Mouse (Mus musculus) C2C12 (cell line): Measurements from ENCODE around the gene Tns2.

ENCODE experiments used
- CEBPB ChIP-seq: IDR thresholded peaks from one replicate; pipeline ENCODE4 v1.6.1; 2011; ENCODE audit warnings: low read depth, mild to moderate bottlenecking, control low read depth, moderate library complexity
- CTCF ChIP-seq: IDR thresholded peaks from one replicate; pipeline ENCODE4 v1.5.1; 2011; ENCODE audit not compliant: control insufficient read depth, insufficient read depth, insufficient read length
- FOSL1 ChIP-seq: IDR thresholded peaks from one replicate; pipeline ENCODE4 v1.8.0; 2011; ENCODE audit warnings: mild to moderate bottlenecking, low read length; ENCODE audit not compliant: poor library complexity, insufficient read depth, severe bottlenecking
- MAX ChIP-seq: IDR thresholded peaks from one replicate; pipeline ENCODE4 v1.6.1; 2011; ENCODE audit warnings: mild to moderate bottlenecking, control low read depth
- MYOD1 ChIP-seq: IDR thresholded peaks from one replicate; pipeline ENCODE4 v1.6.1; 2011; ENCODE audit warnings: low read depth; ENCODE audit not compliant: control insufficient read depth, insufficient read length
- MYOG ChIP-seq: IDR thresholded peaks from one replicate; pipeline ENCODE4 v1.6.1; 2011; ENCODE audit not compliant: control insufficient read depth, insufficient read length; ENCODE audit errors: extremely low read depth
- USF1 ChIP-seq: IDR thresholded peaks from one replicate; pipeline ENCODE4 v1.6.1; 2011; ENCODE audit warnings: low read depth, mild to moderate bottlenecking, control low read depth, moderate library complexity

DNA sequence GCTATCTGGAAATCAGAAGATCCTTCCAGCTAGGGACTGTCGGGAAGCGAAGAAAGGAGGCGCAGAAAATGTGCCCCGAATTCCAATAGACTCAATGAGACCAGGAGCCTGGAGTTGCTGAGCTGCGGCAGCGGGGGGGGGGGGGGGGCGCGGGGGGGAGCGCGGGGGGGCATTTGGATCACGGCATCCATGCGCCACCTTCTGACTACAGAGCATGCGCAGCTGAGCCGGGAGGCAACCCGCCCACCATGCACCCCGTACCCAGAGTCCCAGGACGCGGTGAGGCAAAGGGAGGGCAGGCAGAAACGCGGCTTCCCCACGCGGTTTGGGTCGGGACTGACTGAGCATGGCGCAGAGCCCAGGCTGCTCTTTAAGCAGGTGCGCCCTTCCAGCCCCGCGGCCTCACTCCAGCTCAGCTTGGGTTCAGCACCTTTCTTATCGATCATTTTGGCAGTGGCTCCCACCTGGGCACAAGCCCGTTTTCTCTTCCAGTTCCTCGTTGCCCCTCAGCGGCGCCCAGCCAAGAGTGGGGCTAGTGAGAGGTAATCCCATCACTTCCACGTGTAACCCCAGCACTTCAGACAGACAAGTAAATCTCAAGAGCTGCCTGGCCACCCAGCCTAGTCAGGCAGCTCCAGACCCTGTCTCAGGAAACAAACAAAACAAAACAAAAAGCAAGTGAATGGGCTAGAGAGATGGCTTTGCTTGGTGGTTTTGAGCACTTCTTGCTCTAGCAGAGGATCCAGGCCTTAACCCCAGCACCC is 48.1 kb upstream of the Tns2 start:
- no peak for TF ChIP-seq CTCF
- no peak for TF ChIP-seq USF1
- no peak for TF ChIP-seq CEBPB
- no peak for TF ChIP-seq MYOD1
- TF ChIP-seq MAX = no peak
- no peak for TF ChIP-seq MYOG
- TF ChIP-seq FOSL1 = no peak
